ENCODE assay signal across 10 mouse cellular contexts in the genomic region with DNA sequence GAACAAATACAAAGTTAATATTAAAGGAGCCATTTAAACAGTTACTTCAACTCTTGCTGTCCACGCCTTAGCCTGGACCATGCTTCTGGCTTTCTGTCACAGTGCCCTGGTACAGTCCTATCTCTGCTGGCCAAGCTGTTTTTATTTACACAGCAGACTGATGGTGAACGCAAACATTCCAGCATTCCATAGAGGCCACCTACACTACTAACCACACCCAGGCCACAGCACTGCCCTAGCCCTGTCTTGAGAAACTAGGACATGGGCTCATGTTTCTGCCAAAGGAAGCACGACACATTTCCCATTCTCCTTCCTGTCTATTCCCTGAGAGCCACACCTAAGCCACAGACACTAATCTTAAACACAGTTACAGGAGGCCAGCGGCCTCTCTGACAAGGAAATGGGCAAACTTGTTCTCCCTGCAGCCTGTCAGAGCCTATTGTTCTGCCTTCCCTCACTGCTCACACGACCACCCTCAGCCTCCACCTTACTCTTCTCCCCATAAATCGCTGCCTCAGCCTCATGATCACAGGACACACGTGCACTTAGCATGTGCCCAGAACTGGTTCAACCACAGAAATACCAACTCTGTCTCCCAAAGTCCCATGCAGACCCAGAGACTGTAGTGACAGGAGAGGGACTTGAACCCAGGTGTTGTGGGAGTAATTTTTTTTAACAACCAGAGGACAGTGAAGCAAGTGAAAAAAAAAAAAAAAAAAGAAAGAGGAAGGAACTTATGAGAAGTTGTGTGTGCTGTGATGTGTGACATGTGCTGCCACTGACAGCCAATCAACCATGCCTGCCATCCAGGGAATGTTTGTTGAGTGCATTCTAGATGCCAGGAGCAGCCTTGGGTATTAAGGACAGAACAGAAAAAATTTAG. TPM values are rescaled to one million over a fixed set of nuclear protein-coding genes. Genes with fewer than 3 reads are reported as not detected.
DNase-seq lines count a peak whose midpoint lies in the region; TF ChIP-seq lines count a peak whose summit lies in the region.
"Had no signal": no experiment of that assay in that cellular context is flagged by ENCODE, and none has a peak within 500 bp of the region (broad histone marks: within the 10 kb centered on the region; RNA-seq: fewer than 3 reads in every experiment).

No protein-coding gene starts in this region.

- peaks cover 45% of the 10 kb centered on the region for H3K4me1 ChIP-seq in embryonic facial prominence, embryonic 10.5 days
- H3K4me1 ChIP-seq in lung, adult 2 months (ENCODE audit: control insufficient read depth, insufficient read depth, low read length): peaks cover 56% of the 10 kb centered on the region

- H3K4me3 ChIP-seq in embryonic facial prominence, embryonic 10.5 days: no peak overlapping the region
- no peak overlapping the region for H3K4me3 ChIP-seq in lung, adult 2 months (replicated peaks; ENCODE audit: extremely low read depth, low read depth, low read length)
- H3K4me3 ChIP-seq: neural tube, embryonic 12.5 days had no signal

- peak; percentile 34 to 45 for DNase-seq in B cell, adult 2 months
- DNase-seq in embryonic facial prominence, embryonic 10.5 days (ENCODE audit: low spot score): no peak
- DNase-seq in kidney, adult 11 months: peak; percentile 77
- peak; percentile 63 for DNase-seq in lung, adult 2 months
- DNase-seq in left cerebral cortex, adult 18-20 months (ENCODE audit: low spot score in 2 of 2): no peak
- DNase-seq in cerebellum, adult 9-11 months: no peak
- no peak for DNase-seq in adrenal gland, postnatal 25 days
- DNase-seq in layer of hippocampus, adult 9-11 months: no peak

- H3K36me3 ChIP-seq in embryonic facial prominence, embryonic 10.5 days (replicated peaks): no peaks in the 10 kb centered on the region
- H3K36me3 ChIP-seq: neural tube, embryonic 12.5 days had no signal

- H3K27me3 ChIP-seq in embryonic facial prominence, embryonic 10.5 days (replicated peaks; ENCODE audit: low read depth, poor library complexity, severe bottlenecking): no peaks in the 10 kb centered on the region
- H3K27me3 ChIP-seq: neural tube, embryonic 12.5 days had no signal

- peak; percentile 8; the same call in 1 of the 2 replicates for TF ChIP-seq POLR2A in lung, adult 2 months (IDR thresholded peaks at IDR 0.05; ENCODE audit: borderline replicate concordance, extremely low read depth, low read depth, low read length)

- no peak for TF ChIP-seq CTCF in lung, adult 2 months (IDR thresholded peaks at IDR 0.05; ENCODE audit: insufficient read depth, low read length)

- no peaks in the 10 kb centered on the region for H3K9me3 ChIP-seq in embryonic facial prominence, embryonic 10.5 days
- H3K9me3 ChIP-seq: neural tube, embryonic 12.5 days had no signal

- H3K27ac ChIP-seq in embryonic facial prominence, embryonic 10.5 days (replicated peaks): 0 out of 2 replicates have a peak overlapping the region, but pooled peaks have one; percentile 8
- H3K27ac ChIP-seq: neural tube, embryonic 12.5 days had no signal

- WGBS in embryonic facial prominence, embryonic 10.5 days: 59% methylated on average over 7 of the region's 7 CpGs
- 16% methylated on average over 7 of the region's 7 CpGs for WGBS in lung, adult 2 months

RNA-seq across cellular contexts. Expression of a gene that starts 3.0 kb away (rescaled TPM):
- 1.8 and 1.9 TPM in 2 replicates for polyA plus RNA-seq in embryonic facial prominence, embryonic 10.5 days (2016; fragmentation: Nextera tagmentation; extraction: Ambion mirVana)
- 71.8 and 74.8 TPM in 2 replicates for polyA plus RNA-seq in lung, adult 2 months (2012; rRNA removed)
- 1 to 10 TPM; 3.5 to 4.6 TPM for total RNA-seq in left cerebral cortex, adult 18-20 months (2021)
- 10.5 and 18.9 TPM in 2 replicates for total RNA-seq in adrenal gland, postnatal 25 days (2021)

RNA-seq across cellular contexts. Expression of a gene that starts 11.9 kb away (rescaled TPM):
- polyA plus RNA-seq in embryonic facial prominence, embryonic 10.5 days (2016; fragmentation: Nextera tagmentation; extraction: Ambion mirVana): 18.9 and 19.2 TPM in 2 replicates
- polyA plus RNA-seq in lung, adult 2 months (2012; rRNA removed): 8.5 and 8.8 TPM in 2 replicates
- 1 to 10 TPM; 4.1 to 5.6 TPM for total RNA-seq in left cerebral cortex, adult 18-20 months (2021)
- total RNA-seq in adrenal gland, postnatal 25 days (2021): 8.5 and 11.4 TPM in 2 replicates

RNA-seq across cellular contexts. Expression of a gene that starts 44.7 kb away (rescaled TPM):
- polyA plus RNA-seq in embryonic facial prominence, embryonic 10.5 days (2016; fragmentation: Nextera tagmentation; extraction: Ambion mirVana): 11.9 and 13.2 TPM in 2 replicates
- 25.4 and 30.4 TPM in 2 replicates for polyA plus RNA-seq in lung, adult 2 months (2012; rRNA removed)
- total RNA-seq in left cerebral cortex, adult 18-20 months (2021): 10 to 100 TPM; 30.2 to 33.2 TPM
- total RNA-seq in adrenal gland, postnatal 25 days (2021): 12.4 and 16.6 TPM in 2 replicates

RNA-seq across cellular contexts. Expression of a gene that starts 54.0 kb away (rescaled TPM):
- 0.12 TPM in 1 of 2 replicates, not detected in the other for polyA plus RNA-seq in embryonic facial prominence, embryonic 10.5 days (2016; fragmentation: Nextera tagmentation; extraction: Ambion mirVana)
- not detected in 2 replicates for polyA plus RNA-seq in lung, adult 2 months (2012; rRNA removed)
- not detected for total RNA-seq in left cerebral cortex, adult 18-20 months (2021)
- total RNA-seq in adrenal gland, postnatal 25 days (2021): not detected in 2 replicates
- total RNA-seq: hematopoietic stem cell, adult 5-6 weeks had no signal
- polyA plus RNA-seq: neural tube, embryonic 12.5 days had no signal

Comparison
In these comparisons a context has a peak if more than half of its experiments do, and no peak if none do; other contexts are left out.
1. DNase-seq: peak in B cell, adult 2 months (2 of 2), kidney, adult 11 months (single experiment) and lung, adult 2 months (single experiment); none in embryonic facial prominence, embryonic 10.5 days (single experiment), left cerebral cortex, adult 18-20 months (0 of 2), cerebellum, adult 9-11 months (single experiment), adrenal gland, postnatal 25 days (single experiment) and layer of hippocampus, adult 9-11 months (single experiment).